Mouse (Mus musculus) hindbrain, embryonic 14.5 days (tissue): ENCODE data around the gene Prmt3. TPM values are rescaled to one million over a fixed set of nuclear protein-coding genes. Genes with fewer than 3 reads are reported as not detected.

Experiments
- ATAC-seq: fragments of 200-750 bp; cut with Nextera tagmentation; 2 replicates; pipeline ENCODE4 v1.8.0; 2017; ENCODE audit warnings: moderate number of reproducible peaks, mild to moderate bottlenecking, moderate TSS enrichment, moderate library complexity; ENCODE audit not compliant: low FRiP score
- DNase-seq: peaks from one replicate; pipeline ENCODE4 v3.0.0-alpha.2; 2015; ENCODE audit warnings: low spot score
- H3K27ac ChIP-seq: fragments of 300-500 bp; sonication (generic); 2 replicates; pipeline ENCODE4 v1.5.1; 2014; ENCODE audit warnings: mild to moderate bottlenecking, moderate library complexity
- H3K27me3 ChIP-seq: fragments of 300-500 bp; sonication (generic); 2 replicates; pipeline ENCODE4 v1.6.1; 2014; ENCODE audit warnings: mild to moderate bottlenecking, low read length, mixed read lengths; ENCODE audit not compliant: control insufficient read depth, insufficient read depth
- H3K36me3 ChIP-seq: fragments of 300-500 bp; sonication (generic); replicated peaks from 2 replicates; pipeline ENCODE4 v1.6.1; 2014; ENCODE audit not compliant: control insufficient read depth, insufficient read depth
- H3K4me1 ChIP-seq: fragments of 300-500 bp; sonication (generic); replicated peaks from 2 replicates; pipeline ENCODE4 v1.6.1; 2014; ENCODE audit warnings: antibody characterized with exemption, low read length, mixed read lengths; ENCODE audit not compliant: control insufficient read depth, insufficient read depth
- H3K4me2 ChIP-seq: fragments of 300-500 bp; sonication (generic); replicated peaks from 2 replicates; pipeline ENCODE4 v1.6.1; 2014; ENCODE audit warnings: mild to moderate bottlenecking, moderate library complexity
- H3K4me3 ChIP-seq: fragments of 300-500 bp; sonication (generic); replicated peaks from 2 replicates; pipeline ENCODE4 v1.5.1; 2014; ENCODE audit warnings: mild to moderate bottlenecking, low read length
- H3K9ac ChIP-seq: fragments of 300-500 bp; sonication (generic); 2 replicates; pipeline ENCODE4 v1.6.1; 2014
- H3K9me3 ChIP-seq: fragments of 300-500 bp; sonication (generic); 2 replicates; pipeline ENCODE4 v1.6.1; 2016; ENCODE audit warnings: low read length; ENCODE audit not compliant: control insufficient read depth
- whole genome bisulfite sequencing: fragments of 180-500 bp; shearing (Covaris S2); extraction: QIAGEN DNeasy Blood & Tissue Kit; methylation state at CpG from one replicate; pipeline ENCODE4 v1.1.7; 2014; 5-methylcytosine and 5-hydroxymethylcytosine counted together
- polyA plus RNA-seq: library from polyadenylated mRNA; unstranded; fragments of >200 nt; fragmentation: Nextera tagmentation; extraction: Ambion mirVana; gene quantifications from 2 replicates; pipeline ENCODE4 v1.2.1, GENCODE M21; 2014

Gene Prmt3
- polyA plus RNA-seq, 1 experiment from 2014 or later, result 51.2 TPM

DNA sequence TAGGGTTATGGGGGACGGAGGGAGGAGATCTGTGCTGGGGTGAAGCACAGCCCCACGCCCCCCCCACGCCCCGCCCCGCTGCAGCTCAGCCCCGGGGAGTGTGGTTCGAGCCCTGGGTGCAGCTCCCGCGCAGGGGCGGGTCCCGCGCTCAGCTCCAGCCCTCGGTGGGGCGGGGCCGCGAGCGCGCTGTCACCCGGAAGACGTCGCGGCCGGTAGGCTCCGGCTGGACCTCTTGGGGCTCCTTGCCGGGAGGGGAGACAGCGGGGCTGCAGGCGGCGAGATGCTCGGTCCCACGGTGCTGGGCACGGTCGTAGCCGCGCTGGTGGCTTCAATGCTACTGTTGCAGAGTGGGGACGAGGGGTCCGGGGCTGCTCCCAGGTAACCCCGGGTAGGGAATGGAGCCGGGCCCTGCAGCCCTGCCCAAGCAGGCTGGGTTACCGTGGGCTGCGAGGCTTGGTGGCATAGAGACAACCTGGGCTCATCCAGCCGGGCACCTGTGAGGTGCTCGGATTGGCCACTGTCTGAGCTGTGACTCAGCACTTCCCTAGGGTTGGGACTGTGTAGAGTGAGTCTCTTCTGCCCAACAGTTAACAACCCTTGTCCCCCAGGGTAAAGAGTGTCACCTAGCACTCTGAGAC lies 19.1 kb upstream of the Prmt3 start, which contains the start of gene Htatip2:
Gene Htatip2, plus strand, starts transcription at position 182 of the 638 bp plus-strand sequence.
- 2% methylated on average over 36 of the region's 42 CpGs for WGBS
- 0 out of 2 replicates have a peak, but pooled peaks cover 2% of the 10 kb centered on the region for H3K4me1 ChIP-seq
- 0 out of 2 replicates have a peak, but pooled peaks cover 5% of the 10 kb centered on the region for H3K9me3 ChIP-seq
- DNase-seq, result no peak
- ATAC-seq, result peak; percentile 45
- H3K36me3 ChIP-seq, result no peaks in the 10 kb centered on the region
- no peak within 1 kb of the TSS for H3K27ac ChIP-seq
- peak within 1 kb of the TSS; percentile 79 for H3K4me2 ChIP-seq
- H3K9ac ChIP-seq, result peak within 1 kb of the TSS; percentile 58
- H3K4me3 ChIP-seq, result peak within 1 kb of the TSS; percentile 45
- peaks cover 76% of the 10 kb centered on the region for H3K27me3 ChIP-seq

DNA sequence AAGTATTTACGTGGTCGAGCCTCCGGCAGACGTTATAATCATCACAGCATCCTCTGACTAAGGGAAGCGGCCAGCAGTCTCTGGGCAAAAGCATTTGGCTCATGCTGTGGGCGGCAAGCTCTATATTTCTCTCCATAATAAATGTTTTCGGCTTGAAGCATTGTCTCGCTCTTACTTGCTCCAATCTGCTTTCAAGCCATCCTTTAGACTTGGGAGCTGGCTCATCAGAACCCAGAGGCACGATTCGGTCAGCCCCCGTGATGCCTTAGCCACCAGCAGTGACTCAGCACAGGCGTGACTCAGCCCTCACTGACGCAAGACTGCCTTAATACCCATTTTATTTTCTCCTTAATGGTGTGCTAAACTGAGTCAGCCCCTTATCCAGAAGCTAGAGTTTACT lies 15.5 kb upstream of the Prmt3 start:
- 0 out of 2 replicates have a peak, but pooled peaks cover 2% of the 10 kb centered on the region for H3K4me1 ChIP-seq
- no peak overlapping the region for H3K4me3 ChIP-seq
- ATAC-seq (no peak; the same call in 1 of the 2 replicates), DNase-seq (no peak)
- H3K36me3 ChIP-seq, result no peaks in the 10 kb centered on the region
- no peak overlapping the region for H3K4me2 ChIP-seq
- 0 out of 2 replicates have a peak, but pooled peaks cover 5% of the 10 kb centered on the region for H3K9me3 ChIP-seq
- H3K27ac ChIP-seq, result no peak overlapping the region
- peaks cover 52% of the 10 kb centered on the region for H3K27me3 ChIP-seq
- H3K9ac ChIP-seq, result no peak overlapping the region
- 67% methylated on average over 13 of the region's 13 CpGs for WGBS

GRCm38 (mm10) chr7:49764011-49764716 lies 14.0 kb upstream of the Prmt3 start:
- H3K9ac ChIP-seq, result no peak overlapping the region
- H3K4me3 ChIP-seq, result no peak overlapping the region
- DNase-seq (no peak), ATAC-seq (no peak)
- WGBS, result 76% methylated on average over 10 of the region's 10 CpGs
- H3K4me2 ChIP-seq, result no peak overlapping the region
- H3K4me1 ChIP-seq, result no peaks in the 10 kb centered on the region
- H3K36me3 ChIP-seq, result no peaks in the 10 kb centered on the region
- 0 out of 2 replicates have a peak, but pooled peaks cover 5% of the 10 kb centered on the region for H3K9me3 ChIP-seq
- H3K27ac ChIP-seq, result no peak overlapping the region
- H3K27me3 ChIP-seq, result peaks cover 37% of the 10 kb centered on the region

- WGBS, result 87% methylated on average over 7 of the region's 7 CpGs
- H3K4me3 ChIP-seq, result no peak overlapping the region
- H3K9me3 ChIP-seq, result no peaks in the 10 kb centered on the region
- no peak overlapping the region for H3K9ac ChIP-seq
- H3K27me3 ChIP-seq, result 0 out of 2 replicates have a peak, but pooled peaks cover 20% of the 10 kb centered on the region
- no peaks in the 10 kb centered on the region for H3K36me3 ChIP-seq
- H3K27ac ChIP-seq, result no peak overlapping the region
- no peaks in the 10 kb centered on the region for H3K4me1 ChIP-seq
- DNase-seq (no peak), ATAC-seq (no peak)
- no peak overlapping the region for H3K4me2 ChIP-seq
Measured at GRCm38 (mm10) chr7:49766166-49766565, 12.0 kb upstream of the Prmt3 start.

- DNase-seq, result no peak
- H3K9ac ChIP-seq, result no peak overlapping the region
- no peaks in the 10 kb centered on the region for H3K36me3 ChIP-seq
- H3K27me3 ChIP-seq, result 0 out of 2 replicates have a peak, but pooled peaks cover 10% of the 10 kb centered on the region
- H3K4me1 ChIP-seq, result no peaks in the 10 kb centered on the region
- no peak overlapping the region for H3K27ac ChIP-seq
- no peaks in the 10 kb centered on the region for H3K9me3 ChIP-seq
- no peak overlapping the region for H3K4me3 ChIP-seq
- 36% methylated on average over 9 of the region's 9 CpGs for WGBS
- ATAC-seq, result no peak
- H3K4me2 ChIP-seq, result no peak overlapping the region
Measured at GRCm38 (mm10) chr7:49768509-49768908, 9.6 kb upstream of the Prmt3 start.

GRCm38 (mm10) chr7:49774396-49774795 lies 3.8 kb upstream of the Prmt3 start:
- no peak overlapping the region for H3K4me2 ChIP-seq
- H3K27ac ChIP-seq, result no peak overlapping the region
- H3K4me1 ChIP-seq, result peaks cover 9% of the 10 kb centered on the region
- no peak for ATAC-seq
- no peak overlapping the region for H3K4me3 ChIP-seq
- no peaks in the 10 kb centered on the region for H3K27me3 ChIP-seq
- no peak for DNase-seq
- no peaks in the 10 kb centered on the region for H3K36me3 ChIP-seq
- no peak overlapping the region for H3K9ac ChIP-seq
- WGBS, result 87% methylated on average over 2 of the region's 2 CpGs
- H3K9me3 ChIP-seq, result no peaks in the 10 kb centered on the region

DNA sequence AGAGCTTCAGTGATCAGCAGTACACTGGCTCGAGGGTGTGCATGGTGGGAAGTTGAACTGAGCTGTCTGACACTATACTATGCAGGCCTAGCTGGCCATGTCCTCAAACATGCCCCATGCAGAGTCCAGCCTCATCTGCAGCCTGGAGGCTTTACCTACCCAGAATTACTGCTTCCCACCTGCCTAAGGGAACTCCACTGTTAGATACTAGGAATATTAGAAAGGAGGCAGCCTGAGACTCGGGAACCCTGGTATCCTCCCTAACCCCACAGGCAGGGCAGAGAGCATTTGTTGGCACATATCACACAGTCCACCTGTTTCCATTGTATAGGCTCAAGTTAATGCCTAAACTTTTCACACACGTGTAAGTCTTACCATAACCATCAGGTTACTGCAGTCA lies 561 bp upstream of the Prmt3 start:
- peak; percentile 25 for ATAC-seq
- no peak overlapping the region for H3K4me2 ChIP-seq
- no peak for DNase-seq

GRCm38 (mm10) chr7:49778904-49779615 lies 914 bp downstream of the Prmt3 start:
- WGBS, result 67% methylated on average over 12 of the region's 12 CpGs
- Histone ChIP-seq H3K27me3 (no peaks in the 10 kb centered on the region), H3K36me3 (peaks cover 14% of the 10 kb centered on the region), H3K4me1 (peaks cover 16% of the 10 kb centered on the region), H3K4me3 (peak overlapping the region; percentile 73), H3K27ac (peak overlapping the region; percentile 82), H3K9me3 (no peaks in the 10 kb centered on the region), H3K9ac (peak overlapping the region; percentile 74), H3K4me2 (peak overlapping the region; percentile 69)
- peak; percentile 9; the same call in 1 of the 2 replicates for ATAC-seq
- peak; percentile 30 for DNase-seq

More for the DNA sequence above, 561 bp upstream of the Prmt3 start:
- 55% methylated on average over 3 of the region's 3 CpGs for WGBS
- no peak overlapping the region for H3K4me3 ChIP-seq
- H3K4me1 ChIP-seq, result peaks cover 16% of the 10 kb centered on the region
- H3K27me3 ChIP-seq, result no peaks in the 10 kb centered on the region
- H3K9me3 ChIP-seq, result no peaks in the 10 kb centered on the region
- no peak overlapping the region for H3K9ac ChIP-seq
- no peak overlapping the region for H3K27ac ChIP-seq
- H3K36me3 ChIP-seq, result peaks cover 9% of the 10 kb centered on the region; the same call in 1 of the 2 replicates

DNA sequence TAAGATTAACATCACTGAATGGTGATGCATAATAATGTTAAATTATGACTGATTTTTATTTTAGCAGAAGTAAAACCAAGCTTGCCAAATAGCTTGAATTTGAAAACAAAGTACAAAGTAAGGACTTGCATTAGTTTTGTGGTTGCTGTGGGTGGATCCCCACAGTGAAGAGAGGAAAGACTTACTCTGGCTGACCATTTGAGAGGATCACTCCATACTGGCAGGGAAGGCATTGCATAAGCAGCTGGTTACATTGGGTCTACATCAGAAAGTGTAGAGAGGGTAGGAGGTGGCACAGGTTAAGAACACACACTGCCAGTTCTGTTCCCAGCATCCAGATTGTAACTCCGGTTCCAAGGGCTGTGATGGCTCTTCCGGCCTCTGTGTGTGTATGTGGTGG lies 4.9 kb downstream of the Prmt3 start:
- Histone ChIP-seq H3K36me3 (peaks cover 33% of the 10 kb centered on the region), H3K27me3 (no peaks in the 10 kb centered on the region), H3K4me2 (no peak overlapping the region), H3K9me3 (no peaks in the 10 kb centered on the region), H3K4me3 (no peak overlapping the region), H3K9ac (no peak overlapping the region), H3K4me1 (peaks cover 16% of the 10 kb centered on the region), H3K27ac (no peak overlapping the region)
- no peak for DNase-seq
- ATAC-seq, result no peak
- WGBS, result 94% methylated on average over 2 of the region's 2 CpGs
